25 mouse cellular contexts compared by ENCODE assay signal in the genomic region with DNA sequence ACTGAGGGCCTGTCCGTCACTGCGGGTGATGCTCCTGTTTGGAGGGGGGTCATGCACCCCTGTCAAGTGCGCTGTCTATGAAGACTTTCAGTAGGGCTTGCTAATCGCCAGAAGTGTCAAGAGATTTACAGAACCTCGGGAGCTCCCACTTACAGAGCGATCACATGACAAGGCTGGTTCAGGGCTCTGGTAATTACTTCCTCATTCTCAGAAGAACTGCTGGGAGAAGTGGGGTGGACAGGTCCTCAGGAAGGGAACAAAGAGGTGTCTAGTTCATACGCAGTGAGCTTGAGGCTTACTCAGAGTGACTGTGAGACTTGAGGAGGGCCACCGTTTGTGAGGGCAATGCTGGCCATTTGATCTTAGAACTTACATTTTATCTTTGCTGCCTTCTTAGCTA.
A peak's percentile ranks its signal among the peaks of the same experiment; 100 is the strongest.
DNase-seq lines count a peak whose midpoint lies in the region; ATAC-seq and TF ChIP-seq lines count a peak whose summit lies in the region.
"Had no signal": no experiment of that assay in that cellular context is flagged by ENCODE, and none has a peak within 500 bp of the region (broad histone marks: within the 10 kb centered on the region; RNA-seq: fewer than 3 reads in every experiment).

No protein-coding gene starts in this region.

- no peak for DNase-seq in lung, adult 2 months
- peak; percentile 47 for DNase-seq in MEL-GATA-1-ER (ENCODE audit: extremely low read depth, low read depth)
- DNase-seq in lung, postnatal 25 days (ENCODE audit: low spot score), result peak; percentile 11
- peak; percentile 30 for DNase-seq in retina, postnatal 1 day
- no peak for DNase-seq in spleen, postnatal 14 days (ENCODE audit: low spot score in 2 of 2)
- no peak for DNase-seq in heart, postnatal 4 days
- DNase-seq in thymus, postnatal 10 days (ENCODE audit: low spot score in 2 of 2), result no peak
- DNase-seq: B cell, adult 2 months; cerebellum, adult 11-12 months; cerebellum, postnatal 14 days; gastrocnemius, adult 2 months; kidney, adult 11 months; liver; liver, postnatal 0 days; right cerebral cortex, adult 18-20 months; right cerebral cortex, postnatal 4 days; thymus, postnatal 14 days had no signal

- no peak for TF ChIP-seq CTCF in lung, adult 2 months (IDR thresholded peaks at IDR 0.05; ENCODE audit: insufficient read depth, low read length)

- H3K4me3 ChIP-seq in lung, embryonic 16.5 days (ENCODE audit: low read length), result no peak overlapping the region
- no peak overlapping the region for H3K4me3 ChIP-seq in lung, adult 2 months (replicated peaks; ENCODE audit: extremely low read depth, low read depth, low read length)
- H3K4me3 ChIP-seq: embryonic facial prominence, embryonic 13.5 days; forebrain, embryonic 13.5 days; gastrocnemius, adult 2 months; hindbrain, embryonic 12.5 days; limb, embryonic 10.5 days; midbrain, embryonic 15.5 days; neural tube, embryonic 12.5 days had no signal

- peaks cover 3% of the 10 kb centered on the region; the same call in 1 of the 2 replicates for H3K4me1 ChIP-seq in lung, embryonic 16.5 days (replicated peaks; ENCODE audit: control insufficient read depth, insufficient read depth, low read length)
- H3K4me1 ChIP-seq in lung, adult 2 months (ENCODE audit: control insufficient read depth, insufficient read depth, low read length), result no peaks in the 10 kb centered on the region; the same call in 1 of the 2 replicates

- no peak overlapping the region for H3K4me2 ChIP-seq in lung, embryonic 16.5 days (ENCODE audit: low read depth, low read length)
- H3K4me2 ChIP-seq: embryonic facial prominence, embryonic 13.5 days; forebrain, embryonic 13.5 days; heart, embryonic 11.5 days; hindbrain, embryonic 12.5 days; midbrain, embryonic 15.5 days; neural tube, embryonic 12.5 days had no signal

- peaks cover 16% of the 10 kb centered on the region for H3K27me3 ChIP-seq in lung, embryonic 16.5 days (ENCODE audit: control insufficient read depth, insufficient read depth, low read depth, low read length)
- H3K27me3 ChIP-seq: hindbrain, embryonic 12.5 days; midbrain, embryonic 15.5 days had no signal

- H3K27ac ChIP-seq in lung, embryonic 16.5 days (ENCODE audit: low read length), result no peak overlapping the region
- H3K27ac ChIP-seq: embryonic facial prominence, embryonic 13.5 days; forebrain, embryonic 13.5 days; gastrocnemius, adult 2 months; hindbrain, embryonic 12.5 days; limb, embryonic 10.5 days; midbrain, embryonic 15.5 days; neural tube, embryonic 12.5 days had no signal

- no peak overlapping the region for H3K9ac ChIP-seq in lung, embryonic 16.5 days (ENCODE audit: low read length)
- H3K9ac ChIP-seq: embryonic facial prominence, embryonic 13.5 days; forebrain, embryonic 13.5 days; hindbrain, embryonic 12.5 days; liver, postnatal 0 days; midbrain, embryonic 15.5 days; neural tube, embryonic 12.5 days had no signal

- ATAC-seq in lung, embryonic 16.5 days (ENCODE audit: low read depth), result peak; percentile 36; the same call in 1 of the 2 replicates
- ATAC-seq: forebrain, embryonic 13.5 days; liver, postnatal 0 days; midbrain, embryonic 15.5 days had no signal

- H3K9me3 ChIP-seq in lung, embryonic 16.5 days (ENCODE audit: control insufficient read depth, low read length), result peaks cover 2% of the 10 kb centered on the region; the same call in 1 of the 2 replicates
- H3K9me3 ChIP-seq: embryonic facial prominence, embryonic 13.5 days; forebrain, embryonic 13.5 days; hindbrain, embryonic 12.5 days; limb, embryonic 10.5 days; midbrain, embryonic 15.5 days had no signal

- 46% methylated on average over 8 of the region's 8 CpGs for WGBS in lung, embryonic 16.5 days
- 47% methylated on average over 8 of the region's 8 CpGs for WGBS in lung, adult 2 months

- TF ChIP-seq POLR2A in lung, adult 2 months (IDR thresholded peaks at IDR 0.05; ENCODE audit: borderline replicate concordance, extremely low read depth, low read depth, low read length), result no peak

- H3K36me3 ChIP-seq in lung, embryonic 16.5 days (ENCODE audit: control insufficient read depth, insufficient read depth, low read length), result no peaks in the 10 kb centered on the region
- H3K36me3 ChIP-seq: embryonic facial prominence, embryonic 13.5 days; hindbrain, embryonic 12.5 days; limb, embryonic 10.5 days; midbrain, embryonic 15.5 days; neural tube, embryonic 12.5 days had no signal

Comparison
In these comparisons a context has a peak if more than half of its experiments do, and no peak if none do; other contexts are left out.
1. DNase-seq: peak in MEL-GATA-1-ER (single experiment), lung, postnatal 25 days (single experiment) and retina, postnatal 1 day (single experiment); none in lung, adult 2 months (single experiment), spleen, postnatal 14 days (0 of 2), heart, postnatal 4 days (single experiment) and thymus, postnatal 10 days (0 of 2).